Mouse (Mus musculus) kidney, adult 2 months (tissue): ENCODE data around the gene Aldh1l2.

Experiments
- CTCF ChIP-seq: fragments of 200-500 bp; conservative IDR thresholded peaks from 2 replicates; pipeline ENCODE4 v1.5.1; 2011; ENCODE audit warnings: low read depth, mild to moderate bottlenecking, control low read depth, low read length, moderate library complexity, mixed read lengths; ENCODE audit not compliant: insufficient read depth, insufficient read length
- POLR2A ChIP-seq: fragments of 200-500 bp; IDR thresholded peaks from one replicate; pipeline ENCODE4 v1.6.1; 2011; ENCODE audit warnings: low read depth, low read length, control low read depth

DNA sequence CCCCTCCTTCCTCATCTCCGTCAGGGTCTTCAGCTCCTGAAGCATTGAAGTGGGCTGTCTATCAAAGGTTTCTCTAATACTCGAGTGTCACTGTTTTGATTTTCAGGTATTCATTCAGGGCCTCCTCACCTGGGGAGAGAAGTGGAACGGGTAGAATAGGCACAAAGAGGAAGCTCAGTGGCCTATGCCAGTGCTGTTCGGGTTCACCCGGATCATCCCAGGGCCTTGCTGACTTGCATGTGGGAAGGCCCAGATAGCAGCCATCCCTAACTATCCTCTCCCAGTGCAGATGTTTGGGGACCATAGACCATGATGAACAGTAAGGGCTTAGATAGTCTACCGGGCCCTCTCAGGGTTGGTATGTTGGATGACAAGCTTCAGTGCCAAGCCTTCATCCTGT is 43.4 kb downstream of the Aldh1l2 start:
- no peak for TF ChIP-seq POLR2A
- TF ChIP-seq CTCF: no peak
